Mouse (Mus musculus): ENCODE measurements at regions not wholly inside any gene's neighbourhood (a gene's known extent, or its start where the extent isn't known, plus 50 kb on each side); places are given as distances from the start of the nearest gene placed in this dataset.
"Not testable (repeated sequence)": the region's sequence is repeated elsewhere in the genome, so short reads cannot be mapped to it uniquely, and the experiment has no call there.

- in situ Hi-C loops (cut with MboI, MseI): no loop called here
Observed at GRCm38 (mm10) chr2:147989616-147990015, 57.2 kb downstream of the Foxa2 start.

GRCm38 (mm10) chr2:147988586-147988985 is 58.2 kb downstream of the Foxa2 start:
- in situ Hi-C loops (cut with MboI, MseI): no loop called here

- in situ Hi-C loops (cut with MboI, MseI): no loop called here
Observed at GRCm38 (mm10) chr2:147985261-147985575, 61.6 kb downstream of the Foxa2 start.

- in situ Hi-C loops (cut with MboI, MseI): no loop called here
Observed at GRCm38 (mm10) chr2:147984547-147985260, 62.1 kb downstream of the Foxa2 start.

GRCm38 (mm10) chr2:147980929-147981479 is 65.8 kb downstream of the Foxa2 start:
- in situ Hi-C loops (cut with MboI, MseI): no loop called here

GRCm38 (mm10) chr2:147980408-147980807 is 66.4 kb downstream of the Foxa2 start:
- in situ Hi-C loops (cut with MboI, MseI): no loop called here

GRCm38 (mm10) chr2:147979660-147980364 is 67.0 kb downstream of the Foxa2 start:
- in situ Hi-C loops (cut with MboI, MseI): no loop called here

- in situ Hi-C loops (cut with MboI, MseI): no loop called here
Observed at GRCm38 (mm10) chr2:147979001-147979400, 67.8 kb downstream of the Foxa2 start.

- in situ Hi-C loops (cut with MboI, MseI): no loop called here
Observed at GRCm38 (mm10) chr2:147974776-147975175, 72.0 kb downstream of the Foxa2 start.

- in situ Hi-C loops (cut with MboI, MseI): no loop called here
Observed at GRCm38 (mm10) chr2:147968671-147969070, 78.1 kb downstream of the Foxa2 start.

GRCm38 (mm10) chr2:147967829-147968529 is 78.8 kb downstream of the Foxa2 start:
- in situ Hi-C loops (cut with MboI, MseI): no loop called here

- in situ Hi-C loops (cut with MboI, MseI): not testable (repeated sequence)
Observed at GRCm38 (mm10) chr2:147963284-147963683, 83.5 kb downstream of the Foxa2 start.

- in situ Hi-C loops (cut with MboI, MseI): no loop called here
Observed at GRCm38 (mm10) chr2:147961633-147962032, 85.1 kb downstream of the Foxa2 start.

GRCm38 (mm10) chr2:147954183-147954582 is 92.6 kb downstream of the Foxa2 start:
- in situ Hi-C loops (cut with MboI, MseI): no loop called here

- in situ Hi-C loops (cut with MboI, MseI): no loop called here
Observed at GRCm38 (mm10) chr2:147951233-147951632, 95.5 kb downstream of the Foxa2 start.

- in situ Hi-C loops (cut with MboI, MseI): no loop called here
Observed at GRCm38 (mm10) chr2:147944171-147945040, 102.4 kb downstream of the Foxa2 start.

- in situ Hi-C loops (cut with MboI, MseI): no loop called here
Observed at GRCm38 (mm10) chr2:147942591-147942990, 104.2 kb downstream of the Foxa2 start.

- in situ Hi-C loops (cut with MboI, MseI): no loop called here
Observed at GRCm38 (mm10) chr2:147941319-147941718, 105.5 kb downstream of the Foxa2 start.

GRCm38 (mm10) chr2:147932494-147932893 is 114.3 kb downstream of the Foxa2 start:
- in situ Hi-C loops (cut with MboI, MseI): no loop called here

- in situ Hi-C loops (cut with MboI, MseI): no loop called here
Observed at GRCm38 (mm10) chr2:147929031-147929711, 117.6 kb downstream of the Foxa2 start.
